Mouse (Mus musculus) forebrain, postnatal 0 days (tissue): ENCODE data around the gene Tmco1. TPM values are rescaled to one million over a fixed set of nuclear protein-coding genes. Genes with fewer than 3 reads are reported as not detected.
A peak's percentile ranks its signal among the peaks of the same experiment; 100 is the strongest.

ENCODE experiments used
- ATAC-seq: fragments of 200-750 bp; cut with Nextera tagmentation; 2 replicates; pipeline ENCODE4 v1.8.0; 2017; ENCODE audit warnings: mild to moderate bottlenecking, moderate library complexity
- DNase-seq: peaks from one replicate; pipeline ENCODE4 v3.0.0-alpha.2; 2015
- H3K27ac ChIP-seq: fragments of 300-500 bp; sonication (generic); 2 replicates; pipeline ENCODE4 v1.5.1; 2014; ENCODE audit warnings: low read depth, mild to moderate bottlenecking, antibody characterized with exemption, low read length, moderate library complexity, mixed read lengths
- H3K27me3 ChIP-seq: fragments of 300-500 bp; sonication (generic); 2 replicates; pipeline ENCODE4 v1.6.1; 2014; ENCODE audit warnings: mild to moderate bottlenecking, low read length, mixed read lengths; ENCODE audit not compliant: insufficient read depth
- H3K36me3 ChIP-seq: fragments of 300-500 bp; sonication (generic); 2 replicates; pipeline ENCODE4 v1.6.1; 2014; ENCODE audit warnings: mild to moderate bottlenecking, moderate library complexity; ENCODE audit not compliant: insufficient read depth
- H3K4me1 ChIP-seq: fragments of 300-500 bp; sonication (generic); 2 replicates; pipeline ENCODE4 v1.6.1; 2014; ENCODE audit warnings: antibody characterized with exemption; ENCODE audit not compliant: insufficient read depth
- H3K4me2 ChIP-seq: fragments of 300-500 bp; sonication (generic); 2 replicates; pipeline ENCODE4 v1.6.1; 2014; ENCODE audit warnings: low read depth, mild to moderate bottlenecking, moderate library complexity
- H3K4me3 ChIP-seq: fragments of 300-500 bp; sonication (generic); 2 replicates; pipeline ENCODE4 v1.5.1; 2014; ENCODE audit warnings: low read depth, low read length, mixed read lengths
- H3K9ac ChIP-seq: fragments of 300-500 bp; sonication (generic); 2 replicates; pipeline ENCODE4 v1.6.1; 2014; ENCODE audit warnings: mild to moderate bottlenecking
- H3K9me3 ChIP-seq: fragments of 300-500 bp; sonication (generic); 2 replicates; pipeline ENCODE4 v1.6.1; 2016; ENCODE audit warnings: low read length
- CTCF ChIP-seq: sonication (generic); IDR thresholded peaks from 2 replicates; pipeline ENCODE4 v1.5.1; 2016; ENCODE audit warnings: antibody characterized with exemption, control low read depth, low read depth
- WGBS: fragments of 180-500 bp; shearing (Covaris S2); extraction: QIAGEN DNeasy Blood & Tissue Kit; methylation state at CpG from one replicate; pipeline ENCODE4 v1.1.7; 2014; 5-methylcytosine and 5-hydroxymethylcytosine counted together
- polyA plus RNA-seq: library from polyadenylated mRNA; unstranded; fragments of >200 nt; fragmentation: Nextera tagmentation; extraction: Ambion mirVana; gene quantifications from 2 replicates; pipeline ENCODE4 v1.2.1, GENCODE M21; 2015
- total RNA-seq: library from RNA; depleted of rRNA; stranded (reverse); fragments of >200 nt; gene quantifications from 2 replicates; pipeline ENCODE4 v1.2.3, GENCODE M21; 2014

Tmco1 gene
- total and polyA plus RNA-seq, 2 experiments from 2014 or later: 55.2 to 70.0 TPM

- Histone ChIP-seq H3K4me1 (no peaks in the 10 kb centered on the region), H3K27me3 (no peaks in the 10 kb centered on the region), H3K27ac (no peak overlapping the region), H3K4me3 (no peak overlapping the region), H3K9ac (no peak overlapping the region), H3K4me2 (no peak overlapping the region), H3K36me3 (no peaks in the 10 kb centered on the region), H3K9me3 (no peaks in the 10 kb centered on the region)
- 0 out of 2 replicates have a peak, but pooled peaks have one; percentile 15 for TF ChIP-seq CTCF
- WGBS: 50% methylated on average over 11 of the region's 11 CpGs
- no peak for DNase-seq
- ATAC-seq: no peak
Measured at GRCm38 (mm10) chr1:167288665-167289538, 19.3 kb upstream of the Tmco1 start.

DNA sequence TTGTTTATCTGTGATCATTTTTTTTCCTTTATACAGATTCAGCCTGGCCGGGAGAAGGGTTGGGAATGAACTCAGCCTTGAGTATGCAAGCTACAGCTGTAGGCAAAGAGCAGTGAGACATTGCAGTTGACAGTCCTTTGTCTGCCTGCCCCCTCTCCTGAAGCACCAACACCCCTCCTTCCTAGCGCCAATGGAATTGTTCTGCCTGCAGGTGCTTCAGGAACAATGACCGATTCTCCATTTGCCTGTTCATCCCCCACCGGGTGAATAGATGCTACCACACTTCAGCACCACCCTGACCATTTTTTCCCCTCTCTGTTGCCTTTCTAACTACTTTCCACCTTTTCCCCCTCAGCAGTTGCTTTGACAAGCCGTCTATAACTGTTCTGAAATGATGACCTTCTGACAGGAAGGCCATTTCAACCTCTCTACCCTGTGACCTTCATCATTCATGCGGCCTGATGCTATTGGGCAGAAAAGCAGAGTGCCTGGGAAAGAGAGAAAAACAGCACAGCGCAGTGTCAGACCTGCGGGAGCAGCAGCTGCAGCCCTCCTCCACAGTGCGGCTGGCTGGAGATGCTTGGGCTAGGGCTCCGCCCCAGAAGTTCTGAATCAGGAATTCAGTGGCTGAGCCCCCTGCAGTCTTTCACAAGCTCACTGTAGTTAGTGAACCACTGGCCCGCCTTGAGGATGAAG lies 18.5 kb upstream of the Tmco1 start:
- no peak for TF ChIP-seq CTCF
- Histone ChIP-seq H3K9ac (no peak overlapping the region), H3K4me3 (no peak overlapping the region), H3K36me3 (no peaks in the 10 kb centered on the region), H3K9me3 (no peaks in the 10 kb centered on the region), H3K27me3 (no peaks in the 10 kb centered on the region), H3K4me1 (no peaks in the 10 kb centered on the region), H3K4me2 (no peak overlapping the region), H3K27ac (no peak overlapping the region)
- ATAC-seq (peak; percentile 24; the same call in 1 of the 2 replicates), DNase-seq (no peak)
- 6% methylated on average over 11 of the region's 11 CpGs for WGBS

GRCm38 (mm10) chr1:167290263-167290592 lies 17.9 kb upstream of the Tmco1 start:
- Histone ChIP-seq H3K27me3 (no peaks in the 10 kb centered on the region), H3K27ac (no peak overlapping the region), H3K4me1 (no peaks in the 10 kb centered on the region), H3K36me3 (no peaks in the 10 kb centered on the region), H3K4me2 (no peak overlapping the region), H3K4me3 (no peak overlapping the region), H3K9me3 (no peaks in the 10 kb centered on the region), H3K9ac (no peak overlapping the region)
- no peak for ATAC-seq
- DNase-seq: no peak
- WGBS: 23% methylated on average over 6 of the region's 6 CpGs
- TF ChIP-seq CTCF: no peak

DNA sequence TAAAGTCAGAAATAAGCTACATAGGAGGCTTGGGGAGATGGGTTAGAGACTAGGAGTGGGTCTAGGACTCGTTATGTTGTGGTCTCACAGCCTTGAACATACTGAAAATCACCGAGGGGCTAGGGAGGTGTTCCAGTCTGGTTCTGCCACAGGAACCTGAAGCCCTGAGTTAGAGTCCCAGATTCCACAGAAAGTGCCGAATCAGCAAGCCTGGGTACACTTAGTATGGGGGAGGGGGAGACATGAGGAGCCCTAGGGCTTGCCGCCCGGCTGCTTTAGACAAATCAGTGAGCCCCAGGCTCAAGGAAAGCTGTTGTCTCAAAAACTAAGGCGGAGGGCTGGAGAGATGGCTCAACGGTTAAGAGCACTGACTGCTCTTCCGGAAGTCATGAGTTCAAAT lies 16.6 kb upstream of the Tmco1 start:
- Histone ChIP-seq H3K4me1 (no peaks in the 10 kb centered on the region), H3K27me3 (no peaks in the 10 kb centered on the region), H3K27ac (no peak overlapping the region), H3K36me3 (no peaks in the 10 kb centered on the region), H3K4me2 (no peak overlapping the region), H3K9me3 (no peaks in the 10 kb centered on the region), H3K9ac (no peak overlapping the region), H3K4me3 (no peak overlapping the region)
- WGBS: 83% methylated on average over 8 of the region's 8 CpGs
- no peak for TF ChIP-seq CTCF
- no peak for DNase-seq
- no peak for ATAC-seq

GRCm38 (mm10) chr1:167292447-167292846 lies 15.7 kb upstream of the Tmco1 start:
- 61% methylated on average over 11 of the region's 11 CpGs for WGBS
- H3K27me3 ChIP-seq: no peaks in the 10 kb centered on the region
- no peaks in the 10 kb centered on the region for H3K36me3 ChIP-seq
- no peak overlapping the region for H3K27ac ChIP-seq
- no peak for ATAC-seq
- no peak for TF ChIP-seq CTCF
- H3K9ac ChIP-seq: no peak overlapping the region
- H3K4me1 ChIP-seq: no peaks in the 10 kb centered on the region
- H3K9me3 ChIP-seq: no peaks in the 10 kb centered on the region
- no peak overlapping the region for H3K4me3 ChIP-seq
- no peak overlapping the region for H3K4me2 ChIP-seq
- DNase-seq: no peak

GRCm38 (mm10) chr1:167295679-167296402 lies 12.3 kb upstream of the Tmco1 start:
- H3K4me3 ChIP-seq: no peak overlapping the region
- H3K4me2 ChIP-seq: no peak overlapping the region
- H3K27ac ChIP-seq: no peak overlapping the region
- WGBS: 64% methylated on average over 13 of the region's 13 CpGs
- H3K4me1 ChIP-seq: no peaks in the 10 kb centered on the region
- no peaks in the 10 kb centered on the region for H3K36me3 ChIP-seq
- H3K9me3 ChIP-seq: no peaks in the 10 kb centered on the region
- no peak for TF ChIP-seq CTCF
- DNase-seq: no peak
- no peak for ATAC-seq
- no peak overlapping the region for H3K9ac ChIP-seq
- no peaks in the 10 kb centered on the region for H3K27me3 ChIP-seq

- H3K9ac ChIP-seq: no peak overlapping the region
- no peak overlapping the region for H3K27ac ChIP-seq
- H3K36me3 ChIP-seq: no peaks in the 10 kb centered on the region
- no peaks in the 10 kb centered on the region for H3K4me1 ChIP-seq
- ATAC-seq: no peak
- no peaks in the 10 kb centered on the region for H3K9me3 ChIP-seq
- H3K4me2 ChIP-seq: no peak overlapping the region
- WGBS: 84% methylated on average over 2 of the region's 2 CpGs
- H3K4me3 ChIP-seq: no peak overlapping the region
- TF ChIP-seq CTCF: no peak
- no peaks in the 10 kb centered on the region for H3K27me3 ChIP-seq
- no peak for DNase-seq
Measured at GRCm38 (mm10) chr1:167300122-167300521, 8.1 kb upstream of the Tmco1 start.
